Mouse (Mus musculus) adrenal gland (tissue): Measurements from ENCODE around the gene Klk7.

Experiments used
- intact Hi-C: fragments of 180-260 bp; cut with DNase I; formaldehyde crosslinking; loops from one replicate; pipeline ENCODE4 v1.15.1; 2025
- long read RNA-seq, 2 experiments: library from polyadenylated mRNA; unstranded; transcript quantifications; one replicate each; pipeline ENCODE4 v2.0.0; 2020; ENCODE audit warnings: borderline replicate concordance in 1 of 2; ENCODE audit not compliant: insufficient replicate concordance in 1 of 2

Klk7 gene
- long read RNA-seq, experiment 1, result 0 reads
- long read RNA-seq, experiment 2, result 0 reads

DNA sequence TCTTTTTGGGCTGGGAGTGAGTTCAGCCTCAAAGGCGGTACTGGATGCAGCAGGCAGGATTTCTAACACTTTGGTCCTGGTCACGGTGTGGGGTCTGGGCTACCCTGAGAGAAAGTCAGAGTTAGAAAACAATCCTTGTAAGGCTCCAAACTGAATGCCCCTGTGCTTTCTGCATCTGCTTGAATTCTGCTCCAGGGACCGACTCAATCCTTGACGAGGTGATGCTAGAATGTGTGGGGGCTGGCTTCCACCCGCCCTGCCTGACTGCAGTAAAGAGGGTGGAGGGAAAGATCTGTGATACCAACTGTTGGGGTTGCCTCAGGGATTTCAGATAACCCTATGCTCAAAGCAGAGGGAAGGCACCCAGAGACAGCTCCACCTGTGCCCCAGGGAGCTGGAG is at the start of gene Klk7:
Gene Klk7, plus strand, starts transcription at position 301 of the 400 bp plus-strand sequence.
- intact Hi-C loops, result no loop called here

GRCm38 (mm10) chr7:43766484-43766883 is 44.6 kb upstream of the Klk7 start:
- intact Hi-C loops, result no loop called here

- intact Hi-C loops, result no loop called here
Observed at GRCm38 (mm10) chr7:43768597-43768996, 42.5 kb upstream of the Klk7 start, which contains the start of gene Klk12. Klk12 (plus strand) TSS chr7:43768897.

- intact Hi-C loops, result no loop called here
Observed at GRCm38 (mm10) chr7:43769636-43770035, 41.5 kb upstream of the Klk7 start.

GRCm38 (mm10) chr7:43770701-43771100 is 40.4 kb upstream of the Klk7 start:
- intact Hi-C loops, result no loop called here

DNA sequence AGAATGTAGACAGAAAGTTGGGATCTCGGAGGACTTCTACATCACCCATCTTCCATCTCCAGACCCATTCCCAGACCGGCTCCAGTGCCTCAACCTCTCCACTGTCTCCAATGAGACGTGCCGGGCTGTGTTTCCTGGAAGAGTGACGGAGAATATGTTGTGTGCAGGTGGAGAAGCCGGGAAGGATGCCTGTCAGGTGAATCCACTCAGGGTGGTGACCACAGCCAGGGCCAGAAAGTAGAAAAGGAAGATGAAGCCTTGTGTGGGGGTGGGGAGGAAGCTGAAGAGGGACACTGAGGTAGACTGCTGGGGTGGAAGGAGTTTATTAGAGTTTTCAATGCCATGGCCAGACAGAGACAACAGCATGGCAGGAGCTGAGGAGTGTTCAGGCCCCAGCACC is 39.2 kb upstream of the Klk7 start:
- intact Hi-C loops, result no loop called here

GRCm38 (mm10) chr7:43772901-43773300 is 38.2 kb upstream of the Klk7 start:
- intact Hi-C loops, result no loop called here

GRCm38 (mm10) chr7:43774364-43774763 is 36.7 kb upstream of the Klk7 start, which contains the start of gene Klk11:
Klk11 (plus strand) TSS chr7:43774604.
- intact Hi-C loops, result no loop called here

- intact Hi-C loops, result no loop called here
Observed at GRCm38 (mm10) chr7:43774802-43775201, 36.3 kb upstream of the Klk7 start.

DNA sequence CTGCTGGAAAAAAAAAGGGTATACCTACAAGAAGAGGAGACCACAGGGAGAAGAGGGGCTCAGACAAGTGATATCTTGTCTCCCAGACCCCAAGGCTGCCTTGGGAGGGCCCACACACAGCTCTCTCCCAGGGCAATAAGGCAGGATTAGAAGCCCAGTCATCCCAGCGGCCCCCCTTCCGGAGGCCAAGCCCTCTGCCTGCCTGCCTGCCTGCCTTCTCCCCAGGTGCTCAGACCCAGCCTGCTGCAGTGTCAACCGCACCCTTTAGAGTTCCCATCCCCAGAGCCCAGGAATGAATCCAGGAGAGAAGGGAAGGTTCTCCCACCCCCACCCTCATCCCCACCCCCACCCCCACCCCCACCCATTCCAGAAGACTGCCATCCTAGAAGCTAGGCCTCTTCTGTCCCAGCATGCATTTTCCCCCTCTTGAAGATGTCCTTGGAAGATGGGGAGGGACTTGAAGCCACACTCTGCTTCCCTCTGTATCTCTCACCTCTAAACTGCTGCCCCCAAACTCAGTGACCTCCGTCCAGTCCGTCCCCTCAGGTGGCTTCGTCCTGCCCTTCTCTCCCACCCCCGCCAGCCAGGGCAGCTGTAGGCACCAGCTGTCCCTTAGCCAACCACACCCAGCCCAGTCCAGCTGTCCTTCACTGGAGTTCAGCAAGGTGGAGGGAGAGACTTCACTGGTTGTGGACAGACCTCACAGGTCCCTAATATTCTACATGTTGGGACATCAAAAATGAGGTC is 35.6 kb upstream of the Klk7 start:
- intact Hi-C loops, result no loop called here

- intact Hi-C loops, result no loop called here
Observed at GRCm38 (mm10) chr7:43776506-43776905, 34.6 kb upstream of the Klk7 start.

- intact Hi-C loops, result no loop called here
Observed at GRCm38 (mm10) chr7:43777423-43777822, 33.7 kb upstream of the Klk7 start.

DNA sequence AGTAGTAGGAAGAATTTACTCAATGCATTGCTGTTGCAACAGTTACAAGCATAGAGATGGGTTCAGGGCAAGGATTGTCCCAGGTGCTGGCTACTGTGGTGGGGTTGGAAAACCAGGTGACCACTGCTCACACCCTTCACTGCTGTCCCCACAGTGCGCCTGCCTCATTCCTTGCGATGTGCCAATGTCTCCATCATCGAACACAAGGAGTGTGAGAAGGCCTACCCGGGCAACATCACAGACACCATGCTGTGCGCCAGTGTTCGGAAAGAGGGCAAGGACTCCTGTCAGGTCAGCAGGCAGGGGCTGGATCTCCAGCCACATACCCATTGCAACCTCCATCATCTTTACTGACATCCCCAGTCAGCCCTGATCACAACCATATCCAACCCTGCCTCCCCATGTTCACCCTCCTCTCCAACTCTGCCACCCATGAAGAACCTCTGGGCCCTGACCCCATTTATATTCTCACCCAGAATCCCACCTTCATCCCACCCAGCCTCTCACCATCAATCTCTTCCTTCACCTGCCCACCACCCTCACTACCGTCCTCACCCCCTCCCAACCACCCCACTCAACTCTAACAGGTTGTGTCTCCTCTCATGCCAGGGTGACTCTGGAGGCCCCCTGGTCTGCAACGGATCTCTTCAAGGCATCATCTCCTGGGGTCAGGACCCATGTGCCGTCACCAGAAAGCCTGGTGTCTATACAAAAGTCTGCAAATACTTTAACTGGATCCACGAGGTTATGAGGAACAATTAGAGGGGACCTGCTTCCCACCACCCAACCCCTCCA is 32.7 kb upstream of the Klk7 start:
- intact Hi-C loops, result no loop called here

- intact Hi-C loops, result loop anchor here (10.0 kb wide), 1 partner anchor 115 kb away; no protein-coding TSS in a partner anchor
Observed at GRCm38 (mm10) chr7:43780241-43780640, 30.9 kb upstream of the Klk7 start.

GRCm38 (mm10) chr7:43780746-43781145 is 30.3 kb upstream of the Klk7 start, which contains the start of gene Klk10:
Klk10 (plus strand) TSS chr7:43781035.
- intact Hi-C loops, result loop anchor here (10.0 kb wide), 1 partner anchor 114 kb away; no protein-coding TSS in a partner anchor

GRCm38 (mm10) chr7:43781541-43781940 is 29.6 kb upstream of the Klk7 start:
- intact Hi-C loops, result loop anchor here (10.0 kb wide), 1 partner anchor 113 kb away; no protein-coding TSS in a partner anchor

DNA sequence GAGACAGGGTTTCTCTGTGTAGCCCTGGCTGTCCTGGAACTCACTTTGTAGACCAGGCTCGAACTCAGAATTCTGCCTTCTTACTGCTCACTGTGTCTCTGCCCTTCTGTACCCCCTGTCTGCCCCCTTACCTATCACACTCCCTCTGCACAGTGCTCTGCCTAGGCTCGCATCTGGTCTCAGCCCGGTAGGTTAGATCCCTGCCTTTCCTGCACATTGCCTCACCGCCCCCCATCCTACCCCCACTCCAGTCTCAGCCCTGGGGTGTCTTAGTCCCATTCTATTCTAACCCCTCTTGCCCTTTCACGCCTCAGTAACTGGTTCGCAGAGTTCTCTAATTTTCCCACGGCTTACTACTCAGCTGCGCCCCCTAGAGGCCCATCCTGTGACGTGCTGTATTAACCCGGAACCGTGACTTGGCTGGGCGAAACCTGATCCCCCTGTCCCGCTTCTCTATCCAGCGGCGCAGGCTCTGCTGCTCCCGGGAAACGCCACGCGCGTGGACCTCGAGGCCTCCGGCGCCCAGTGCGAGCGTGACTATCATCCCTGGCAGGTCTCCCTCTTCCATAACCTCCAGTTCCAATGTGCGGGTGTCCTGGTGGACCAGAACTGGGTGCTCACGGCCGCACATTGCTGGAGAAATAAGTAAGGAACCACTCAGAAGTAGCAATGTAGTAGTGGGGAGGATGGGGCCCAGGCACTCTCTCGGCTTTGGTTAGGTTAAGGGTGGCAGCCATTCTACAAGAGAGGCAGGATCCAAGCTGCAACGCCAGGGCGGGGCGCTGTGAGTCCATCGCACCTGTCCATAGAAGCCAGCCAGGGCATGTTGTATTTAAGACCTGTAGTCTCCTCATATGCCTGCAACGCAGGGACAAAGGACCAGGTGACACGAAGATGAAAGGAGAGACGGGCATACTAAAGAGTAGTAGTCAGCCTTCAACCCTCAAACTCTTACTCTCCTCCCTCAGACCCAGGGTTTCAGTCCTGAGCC is 28.5 kb upstream of the Klk7 start:
- intact Hi-C loops, result loop anchor here (2.0 to 10.0 kb wide), 2 partner anchors 102 to 112 kb away; no protein-coding TSS in a partner anchor

- intact Hi-C loops, result loop anchor here (10.0 kb wide), 1 partner anchor 110 kb away; no protein-coding TSS in a partner anchor
Observed at GRCm38 (mm10) chr7:43785286-43785685, 25.8 kb upstream of the Klk7 start.

DNA sequence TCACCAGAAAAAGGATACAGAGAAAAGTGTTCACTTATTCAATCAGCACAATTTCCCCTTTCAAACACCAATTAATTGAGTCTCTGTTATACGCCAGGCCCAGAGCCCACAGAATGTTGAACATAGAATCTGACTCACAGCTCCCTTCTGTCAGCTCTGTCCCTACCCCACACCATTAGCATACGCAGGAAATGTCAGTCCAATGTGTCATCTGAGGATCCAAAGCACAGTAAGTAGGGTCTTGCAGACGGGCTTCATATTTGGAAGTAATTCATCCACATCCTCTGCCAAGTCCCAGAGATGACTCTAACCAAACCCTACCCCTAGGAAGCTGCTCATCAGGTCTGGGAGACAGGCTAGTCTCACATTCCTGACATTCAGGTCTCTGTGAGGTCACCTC is 23.0 kb upstream of the Klk7 start:
- intact Hi-C loops, result loop anchor here (10.0 kb wide), 1 partner anchor 107 kb away; no protein-coding TSS in a partner anchor

DNA sequence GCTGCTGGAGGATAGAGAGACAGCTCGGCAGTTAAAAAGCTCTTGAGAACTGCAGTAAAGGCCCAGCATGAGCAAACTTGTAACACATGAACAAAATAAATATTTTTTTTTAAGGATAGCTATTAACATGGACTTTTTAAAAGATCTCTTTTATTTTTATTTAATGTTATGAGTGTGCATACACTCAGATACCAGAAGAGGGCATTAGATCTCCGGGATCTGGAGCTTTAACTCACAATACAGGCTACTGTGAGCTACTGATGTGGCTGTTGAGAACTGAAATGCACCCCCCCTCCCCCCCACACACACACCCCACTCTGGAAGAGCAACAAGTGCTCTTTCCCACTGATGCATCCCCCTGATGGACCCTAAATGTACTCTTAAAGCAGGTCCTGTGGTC is 21.8 kb upstream of the Klk7 start:
- intact Hi-C loops, result loop anchor here (10.0 kb wide), 1 partner anchor 106 kb away; no protein-coding TSS in a partner anchor
